Mouse (Mus musculus): ENCODE results near the gene Ormdl3. TPM values are rescaled to one million over a fixed set of nuclear protein-coding genes. Genes with fewer than 3 reads are reported as not detected.
"Not testable (repeated sequence)": the region's sequence is repeated elsewhere in the genome, so short reads cannot be mapped to it uniquely, and the experiment has no call there.

Ormdl3 gene
- polyA plus RNA-seq, 1 experiment from 2014 or later: 8.5 TPM

- Histone ChIP-seq H3K36me3 (ENCODE audit: control insufficient read depth, insufficient read depth, low read length) (no peaks in the 10 kb centered on the region), H3K9ac (ENCODE audit: low read length) (no peak overlapping the region), H3K9me3 (ENCODE audit: control insufficient read depth, low read length) (no peaks in the 10 kb centered on the region), H3K27me3 (replicated peaks; ENCODE audit: control insufficient read depth, insufficient read depth, low read length) (no peaks in the 10 kb centered on the region), H3K27ac (ENCODE audit: low read depth) (no peak overlapping the region), H3K4me2 (ENCODE audit: low read length) (no peak overlapping the region), H3K4me1 (replicated peaks; ENCODE audit: control insufficient read depth, insufficient read depth, low read length) (peaks cover 4% of the 10 kb centered on the region), H3K4me3 (ENCODE audit: low read depth, low read length) (no peak overlapping the region)
- DNase-seq (ENCODE audit: low spot score): no peak
- WGBS: 3% methylated on average over 3 of the region's 3 CpGs
- no peak for ATAC-seq (replicated peaks; ENCODE audit: low FRiP score, low TSS enrichment, low read depth)
Measured at GRCm38 (mm10) chr11:98606763-98607162, 19.6 kb upstream of the Ormdl3 start.

DNA sequence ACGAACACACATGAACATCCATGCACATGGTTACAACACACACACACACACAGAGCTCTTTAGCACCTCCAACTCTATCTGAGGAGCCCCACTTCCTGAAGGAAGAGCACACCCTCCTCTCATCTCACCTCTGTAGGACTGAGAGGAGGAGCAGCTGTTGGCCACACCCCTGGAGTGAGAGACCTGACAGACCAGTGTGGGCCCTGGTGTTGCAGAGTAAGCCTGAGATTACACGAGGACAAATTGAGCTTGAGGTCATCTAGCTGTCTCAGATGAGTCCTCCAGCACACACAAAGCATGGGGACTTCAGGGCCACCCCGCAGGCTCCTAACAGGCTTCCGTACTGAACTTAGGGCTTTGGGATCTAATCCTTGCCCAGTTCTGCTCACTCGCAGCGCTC is 17.7 kb upstream of the Ormdl3 start:
- not testable (repeated sequence) for H3K9ac ChIP-seq (ENCODE audit: low read length); H3K4me3 ChIP-seq (ENCODE audit: low read depth, low read length); H3K36me3 ChIP-seq (ENCODE audit: control insufficient read depth, insufficient read depth, low read length); ATAC-seq (replicated peaks; ENCODE audit: low FRiP score, low TSS enrichment, low read depth); H3K4me1 ChIP-seq (replicated peaks; ENCODE audit: control insufficient read depth, insufficient read depth, low read length); H3K27me3 ChIP-seq (replicated peaks; ENCODE audit: control insufficient read depth, insufficient read depth, low read length); H3K27ac ChIP-seq (ENCODE audit: low read depth); H3K4me2 ChIP-seq (ENCODE audit: low read length); DNase-seq (ENCODE audit: low spot score); H3K9me3 ChIP-seq (ENCODE audit: control insufficient read depth, low read length)
- 59% methylated on average over 6 of the region's 6 CpGs for WGBS

DNA sequence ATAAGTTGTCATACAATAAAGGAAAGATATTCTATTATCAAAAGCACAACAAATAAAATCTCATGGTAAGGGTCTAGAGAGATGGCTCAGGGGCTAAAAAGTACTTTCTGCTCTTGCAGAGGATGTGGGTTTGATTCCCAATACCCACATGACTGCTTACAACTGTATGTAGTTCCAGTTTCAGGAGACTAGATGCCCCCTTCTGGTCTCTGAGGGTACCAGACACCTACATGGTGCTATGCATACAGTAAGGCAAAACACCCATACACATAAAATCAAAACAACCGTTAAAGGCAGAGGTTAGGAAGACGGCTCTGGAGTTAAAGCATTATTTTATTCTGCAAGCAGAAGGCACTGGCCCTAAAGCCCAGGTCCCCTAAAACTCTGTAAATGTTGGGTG is 16.8 kb upstream of the Ormdl3 start:
- H3K9me3 ChIP-seq (ENCODE audit: control insufficient read depth, low read length): no peaks in the 10 kb centered on the region
- no peak overlapping the region for H3K27ac ChIP-seq (ENCODE audit: low read depth)
- DNase-seq (ENCODE audit: low spot score) (no peak), ATAC-seq (replicated peaks; ENCODE audit: low FRiP score, low TSS enrichment, low read depth) (no peak)
- peaks cover 2% of the 10 kb centered on the region; the same call in 1 of the 2 replicates for H3K27me3 ChIP-seq (replicated peaks; ENCODE audit: control insufficient read depth, insufficient read depth, low read length)
- no peak overlapping the region for H3K9ac ChIP-seq (ENCODE audit: low read length)
- H3K4me1 ChIP-seq (replicated peaks; ENCODE audit: control insufficient read depth, insufficient read depth, low read length): peaks cover 4% of the 10 kb centered on the region
- 82% methylated on average over 2 of the region's 2 CpGs for WGBS
- H3K4me3 ChIP-seq (ENCODE audit: low read depth, low read length): no peak overlapping the region
- H3K4me2 ChIP-seq (ENCODE audit: low read length): no peak overlapping the region
- H3K36me3 ChIP-seq (ENCODE audit: control insufficient read depth, insufficient read depth, low read length): no peaks in the 10 kb centered on the region

DNA sequence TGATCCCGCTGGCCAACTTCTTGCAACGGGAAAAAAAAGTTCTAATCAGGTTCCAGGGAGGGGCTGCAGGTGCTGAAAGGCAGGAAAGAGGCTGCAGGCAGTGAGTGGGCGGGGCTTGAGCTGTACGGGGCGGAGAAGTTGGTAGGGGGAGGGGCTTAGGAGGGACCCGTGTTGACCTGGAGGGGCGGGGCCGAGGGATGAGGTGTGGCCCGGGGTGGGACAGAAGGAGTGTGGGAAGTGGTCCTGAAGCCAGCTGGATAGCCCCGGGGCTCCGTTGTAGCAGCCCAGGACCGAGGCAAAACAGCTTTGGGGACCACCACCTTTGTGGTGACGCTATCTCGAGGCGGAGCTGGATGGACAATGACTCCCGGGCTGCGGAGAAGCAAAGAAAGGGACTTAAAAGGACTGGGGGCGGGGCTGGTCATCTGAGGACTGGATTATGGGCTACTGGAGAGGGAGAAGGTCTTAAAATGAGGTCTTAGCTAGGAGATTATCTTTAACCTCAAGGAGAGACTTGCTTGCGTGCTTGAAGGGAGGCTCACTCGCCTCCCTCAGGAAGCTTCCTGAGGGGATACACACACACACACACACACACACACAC is 15.0 kb upstream of the Ormdl3 start:
- peak; percentile 86 for DNase-seq (ENCODE audit: low spot score)
- peak overlapping the region; percentile 33 for H3K4me3 ChIP-seq (ENCODE audit: low read depth, low read length)
- WGBS: 1% methylated on average over 20 of the region's 20 CpGs
- peaks cover 9% of the 10 kb centered on the region; the same call in 1 of the 2 replicates for H3K27me3 ChIP-seq (replicated peaks; ENCODE audit: control insufficient read depth, insufficient read depth, low read length)
- no peak overlapping the region for H3K27ac ChIP-seq (ENCODE audit: low read depth)
- peak overlapping the region; percentile 61 for H3K4me2 ChIP-seq (ENCODE audit: low read length)
- no peak overlapping the region for H3K9ac ChIP-seq (ENCODE audit: low read length)
- H3K4me1 ChIP-seq (replicated peaks; ENCODE audit: control insufficient read depth, insufficient read depth, low read length): peaks cover 4% of the 10 kb centered on the region
- ATAC-seq (replicated peaks; ENCODE audit: low FRiP score, low TSS enrichment, low read depth): peak; percentile 65
- no peaks in the 10 kb centered on the region for H3K9me3 ChIP-seq (ENCODE audit: control insufficient read depth, low read length)
- H3K36me3 ChIP-seq (ENCODE audit: control insufficient read depth, insufficient read depth, low read length): no peaks in the 10 kb centered on the region

- Histone ChIP-seq H3K9ac (ENCODE audit: low read length) (no peak overlapping the region), H3K27me3 (replicated peaks; ENCODE audit: control insufficient read depth, insufficient read depth, low read length) (peaks cover 9% of the 10 kb centered on the region; the same call in 1 of the 2 replicates), H3K4me2 (ENCODE audit: low read length) (no peak overlapping the region), H3K4me3 (ENCODE audit: low read depth, low read length) (no peak overlapping the region), H3K4me1 (replicated peaks; ENCODE audit: control insufficient read depth, insufficient read depth, low read length) (peaks cover 4% of the 10 kb centered on the region), H3K27ac (ENCODE audit: low read depth) (no peak overlapping the region), H3K36me3 (ENCODE audit: control insufficient read depth, insufficient read depth, low read length) (no peaks in the 10 kb centered on the region), H3K9me3 (ENCODE audit: control insufficient read depth, low read length) (no peaks in the 10 kb centered on the region)
- ATAC-seq (replicated peaks; ENCODE audit: low FRiP score, low TSS enrichment, low read depth) (no peak), DNase-seq (ENCODE audit: low spot score) (no peak)
- 37% methylated on average over 18 of the region's 18 CpGs for WGBS
Measured at GRCm38 (mm10) chr11:98599291-98599690, 12.1 kb upstream of the Ormdl3 start.

GRCm38 (mm10) chr11:98598851-98599290 is 11.7 kb upstream of the Ormdl3 start:
- H3K36me3 ChIP-seq (ENCODE audit: control insufficient read depth, insufficient read depth, low read length): no peaks in the 10 kb centered on the region
- 59% methylated on average over 18 of the region's 18 CpGs for WGBS

GRCm38 (mm10) chr11:98597991-98598390 is 10.8 kb upstream of the Ormdl3 start, which contains the start of gene Lrrc3c:
Gene Lrrc3c, plus strand, starts transcription at chr11:98598291.
- ATAC-seq (replicated peaks; ENCODE audit: low FRiP score, low TSS enrichment, low read depth): no peak
- H3K36me3 ChIP-seq (ENCODE audit: control insufficient read depth, insufficient read depth, low read length): no peaks in the 10 kb centered on the region
- H3K27ac ChIP-seq (ENCODE audit: low read depth): no peak within 1 kb of the TSS
- no peak within 1 kb of the TSS for H3K4me2 ChIP-seq (ENCODE audit: low read length)
- peaks cover 4% of the 10 kb centered on the region for H3K4me1 ChIP-seq (replicated peaks; ENCODE audit: control insufficient read depth, insufficient read depth, low read length)
- peaks cover 9% of the 10 kb centered on the region; the same call in 1 of the 2 replicates for H3K27me3 ChIP-seq (replicated peaks; ENCODE audit: control insufficient read depth, insufficient read depth, low read length)
- no peaks in the 10 kb centered on the region for H3K9me3 ChIP-seq (ENCODE audit: control insufficient read depth, low read length)
- 77% methylated on average over 8 of the region's 8 CpGs for WGBS
- H3K4me3 ChIP-seq (ENCODE audit: low read depth, low read length): no peak within 1 kb of the TSS
- H3K9ac ChIP-seq (ENCODE audit: low read length): no peak within 1 kb of the TSS
- no peak for DNase-seq (ENCODE audit: low spot score)

More at GRCm38 (mm10) chr11:98598851-98599290, 11.7 kb upstream of the Ormdl3 start:
- Histone ChIP-seq H3K9ac (ENCODE audit: low read length) (no peak overlapping the region), H3K4me1 (replicated peaks; ENCODE audit: control insufficient read depth, insufficient read depth, low read length) (peaks cover 4% of the 10 kb centered on the region), H3K9me3 (ENCODE audit: control insufficient read depth, low read length) (no peaks in the 10 kb centered on the region), H3K4me2 (ENCODE audit: low read length) (no peak overlapping the region), H3K4me3 (ENCODE audit: low read depth, low read length) (no peak overlapping the region), H3K27me3 (replicated peaks; ENCODE audit: control insufficient read depth, insufficient read depth, low read length) (peaks cover 9% of the 10 kb centered on the region; the same call in 1 of the 2 replicates), H3K27ac (ENCODE audit: low read depth) (no peak overlapping the region)
- no peak for ATAC-seq (replicated peaks; ENCODE audit: low FRiP score, low TSS enrichment, low read depth)
- no peak for DNase-seq (ENCODE audit: low spot score)

DNA sequence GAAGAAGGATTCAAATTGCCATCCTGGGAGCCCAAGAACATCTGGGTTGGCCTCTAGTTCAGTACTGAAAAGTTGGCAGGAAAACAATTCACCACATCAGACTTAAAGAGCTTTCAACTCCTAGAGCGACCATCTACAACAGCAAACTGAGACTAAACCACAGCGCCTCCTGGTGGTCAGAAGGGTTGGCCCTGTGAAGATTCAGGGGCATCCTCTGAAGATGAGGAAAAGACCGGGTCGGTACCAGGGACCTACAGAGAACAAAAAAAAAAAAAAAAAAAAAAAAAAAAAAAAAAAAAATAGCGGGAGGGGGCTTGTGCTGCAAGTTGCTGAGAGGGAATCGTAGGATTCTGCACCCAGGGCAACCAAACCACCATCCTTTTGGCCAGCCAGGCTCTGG is 10.2 kb upstream of the Ormdl3 start:
- no peak overlapping the region for H3K4me2 ChIP-seq (ENCODE audit: low read length)
- H3K4me3 ChIP-seq (ENCODE audit: low read depth, low read length): no peak overlapping the region
- 48% methylated on average over 6 of the region's 6 CpGs for WGBS
- H3K27ac ChIP-seq (ENCODE audit: low read depth): no peak overlapping the region
- no peaks in the 10 kb centered on the region for H3K9me3 ChIP-seq (ENCODE audit: control insufficient read depth, low read length)
- H3K36me3 ChIP-seq (ENCODE audit: control insufficient read depth, insufficient read depth, low read length): no peaks in the 10 kb centered on the region
- peaks cover 9% of the 10 kb centered on the region; the same call in 1 of the 2 replicates for H3K27me3 ChIP-seq (replicated peaks; ENCODE audit: control insufficient read depth, insufficient read depth, low read length)
- H3K4me1 ChIP-seq (replicated peaks; ENCODE audit: control insufficient read depth, insufficient read depth, low read length): peaks cover under 1% of the 10 kb centered on the region
- DNase-seq (ENCODE audit: low spot score) (peak; percentile 86), ATAC-seq (replicated peaks; ENCODE audit: low FRiP score, low TSS enrichment, low read depth) (0 out of 2 replicates have a peak, but pooled peaks have one; percentile 37)
- H3K9ac ChIP-seq (ENCODE audit: low read length): no peak overlapping the region

- peaks cover 9% of the 10 kb centered on the region; the same call in 1 of the 2 replicates for H3K27me3 ChIP-seq (replicated peaks; ENCODE audit: control insufficient read depth, insufficient read depth, low read length)
- no peaks in the 10 kb centered on the region for H3K9me3 ChIP-seq (ENCODE audit: control insufficient read depth, low read length)
- H3K9ac ChIP-seq (ENCODE audit: low read length): no peak overlapping the region
- H3K36me3 ChIP-seq (ENCODE audit: control insufficient read depth, insufficient read depth, low read length): no peaks in the 10 kb centered on the region
- ATAC-seq (replicated peaks; ENCODE audit: low FRiP score, low TSS enrichment, low read depth) (no peak), DNase-seq (ENCODE audit: low spot score) (no peak)
- H3K4me3 ChIP-seq (ENCODE audit: low read depth, low read length): no peak overlapping the region
- H3K4me1 ChIP-seq (replicated peaks; ENCODE audit: control insufficient read depth, insufficient read depth, low read length): peaks cover 7% of the 10 kb centered on the region
- WGBS: 76% methylated on average over 3 of the region's 3 CpGs
- H3K27ac ChIP-seq (ENCODE audit: low read depth): no peak overlapping the region
- no peak overlapping the region for H3K4me2 ChIP-seq (ENCODE audit: low read length)
Measured at GRCm38 (mm10) chr11:98595955-98596354, 8.8 kb upstream of the Ormdl3 start.
